Mouse (Mus musculus): ENCODE results near the gene Ap5z1.

The Ap5z1 gene

DNA sequence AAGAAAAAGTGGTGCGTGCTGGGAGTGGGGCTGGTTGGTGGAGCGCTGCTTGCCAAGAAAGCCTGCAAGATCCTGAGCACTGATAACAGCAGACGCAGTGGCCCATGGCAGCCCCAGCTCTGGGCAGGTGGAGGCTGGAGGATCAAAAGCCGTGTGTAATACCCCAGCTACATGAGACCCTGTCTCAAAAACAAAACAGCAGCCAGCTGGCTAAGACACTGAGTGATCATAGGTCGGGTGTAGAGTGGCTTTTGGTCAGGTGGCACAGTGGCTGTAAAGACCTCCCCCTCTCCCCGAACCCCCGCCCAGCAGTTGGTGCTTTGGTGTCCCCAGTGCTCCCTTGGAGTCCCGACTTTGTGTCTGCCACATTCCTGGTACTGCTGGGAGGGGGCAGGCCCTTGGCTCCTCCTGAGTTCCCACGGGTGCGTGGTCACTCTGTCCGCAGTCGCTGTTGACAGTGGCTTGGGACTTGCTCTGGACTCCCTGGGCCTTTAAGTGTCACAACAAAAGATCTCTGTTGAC is 23.8 kb upstream of the Ap5z1 start:
- CTCF ChIA-PET, result interaction anchor here (0.7 kb wide), 1 partner anchor 56 kb away, joined by 3 read pairs; no protein-coding TSS in a partner anchor

GRCm38 (mm10) chr5:142440451-142441147 is 23.1 kb upstream of the Ap5z1 start:
- CTCF ChIA-PET, result interaction anchor here (0.5 to 0.7 kb wide), 5 partner anchors 13 to 75 kb away, joined by 3 to 10 read pairs (median 5); no protein-coding TSS in a partner anchor

DNA sequence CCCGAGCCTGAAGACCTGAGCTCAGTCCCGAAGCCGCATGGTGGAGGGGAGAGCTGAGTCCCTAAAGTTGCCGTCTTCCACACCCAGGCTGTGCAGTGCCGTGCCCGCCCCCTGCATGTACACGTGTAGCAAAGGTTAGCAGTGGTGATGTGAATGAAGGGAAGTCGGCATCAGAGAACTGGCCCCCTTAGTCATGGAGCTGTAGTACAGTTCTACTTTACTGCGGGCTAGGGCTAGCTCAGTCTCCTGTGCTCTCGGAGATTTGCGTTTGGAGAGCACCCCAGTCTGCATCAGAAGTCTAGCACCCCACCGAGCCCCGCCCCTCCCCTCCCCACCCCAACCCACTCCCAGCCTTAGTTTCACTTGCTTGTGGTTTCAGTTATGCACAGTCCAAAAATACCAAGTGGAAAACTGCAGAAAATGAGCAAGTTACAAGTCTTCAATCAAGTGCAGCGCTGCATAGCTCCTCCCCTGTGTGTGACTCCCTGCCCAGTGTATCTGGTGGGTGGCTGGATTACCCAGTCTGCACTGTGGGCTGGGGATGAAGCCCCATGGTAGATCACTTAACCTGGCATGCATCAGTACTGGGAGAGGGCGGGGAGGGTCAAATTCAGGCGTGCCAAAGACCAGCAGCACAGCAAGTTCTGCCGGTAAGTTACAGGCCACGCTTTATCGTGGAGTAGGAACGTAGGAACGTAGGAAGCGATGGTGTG is 22.3 kb upstream of the Ap5z1 start:
- CTCF ChIA-PET, result interaction anchor here (0.6 to 0.7 kb wide), 2 partner anchors 13 to 34 kb away, joined by 3 to 5 read pairs; no protein-coding TSS in a partner anchor

GRCm38 (mm10) chr5:142442045-142442440 is 21.7 kb upstream of the Ap5z1 start:
- CTCF ChIA-PET, result no interaction called here

- CTCF ChIA-PET, result interaction anchor here (0.6 kb wide), 1 partner anchor 32 kb away, joined by 3 read pairs; no protein-coding TSS in a partner anchor
These were observed 20.2 kb upstream of the Ap5z1 start for GRCm38 (mm10) chr5:142443514-142443913.

DNA sequence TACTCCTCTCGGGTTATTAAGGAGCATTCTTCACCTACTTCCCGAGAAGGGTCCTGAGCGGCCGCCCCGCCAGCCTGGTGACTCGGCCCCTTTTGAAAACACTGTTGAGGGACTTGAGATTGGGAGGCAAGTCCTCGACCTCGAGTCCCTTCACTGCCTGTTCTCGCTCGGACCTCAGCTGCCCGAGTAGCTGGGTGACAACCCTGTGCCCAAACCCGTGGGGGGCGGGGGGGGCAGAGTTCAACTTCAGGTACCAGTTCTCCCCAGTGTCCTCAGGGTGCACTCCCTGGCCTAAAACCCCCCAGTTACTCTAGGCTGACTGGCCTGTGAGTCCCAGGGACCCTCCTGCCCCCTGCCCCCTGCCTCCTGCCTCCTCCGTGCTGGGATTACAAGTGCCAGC is 19.8 kb upstream of the Ap5z1 start:
- CTCF ChIA-PET, result interaction anchor here (0.6 kb wide), 1 partner anchor 33 kb away, joined by 3 read pairs; no protein-coding TSS in a partner anchor

DNA sequence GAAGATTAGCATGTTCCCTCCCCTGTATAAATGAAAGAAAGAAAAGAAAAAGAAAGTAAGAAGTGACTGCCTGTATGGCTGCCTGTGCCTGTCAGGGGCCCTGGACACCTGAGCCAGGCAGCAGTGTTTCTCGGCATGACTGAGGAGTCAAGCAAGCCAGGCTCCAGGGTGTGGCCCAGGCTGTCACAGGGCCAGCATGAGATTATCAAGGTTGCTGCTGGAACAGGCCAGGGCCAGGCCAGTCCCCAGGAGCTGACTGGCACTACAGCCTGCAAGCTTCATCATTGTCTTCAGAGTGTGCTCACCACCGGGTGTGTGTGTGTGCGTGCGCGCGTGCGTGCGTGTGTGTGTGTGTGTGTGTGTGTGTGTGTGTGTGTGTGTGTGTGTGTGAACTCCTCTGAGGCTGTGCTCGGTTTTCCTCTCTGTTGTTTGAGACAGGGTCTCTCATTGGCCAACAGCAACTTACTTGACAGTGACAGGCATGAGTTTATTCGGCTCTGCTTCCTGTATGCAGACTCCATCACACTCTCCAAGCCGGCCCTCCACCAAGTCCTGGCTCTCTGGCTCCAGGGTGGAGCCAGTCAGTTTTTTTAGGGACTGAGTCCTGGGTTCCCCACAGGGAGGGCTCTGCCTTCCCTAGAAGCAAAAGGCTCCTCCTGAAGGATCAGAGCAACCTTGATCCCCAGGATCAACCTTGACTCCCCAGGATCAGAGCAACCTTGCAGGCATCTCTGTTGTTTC is 18.8 kb upstream of the Ap5z1 start:
- CTCF ChIA-PET, result no interaction called here

- CTCF ChIA-PET, result interaction anchor here (0.7 kb wide), 1 partner anchor 117 kb away, joined by 3 read pairs; no protein-coding TSS in a partner anchor
These were observed 18.0 kb upstream of the Ap5z1 start for GRCm38 (mm10) chr5:142445709-142446108.

DNA sequence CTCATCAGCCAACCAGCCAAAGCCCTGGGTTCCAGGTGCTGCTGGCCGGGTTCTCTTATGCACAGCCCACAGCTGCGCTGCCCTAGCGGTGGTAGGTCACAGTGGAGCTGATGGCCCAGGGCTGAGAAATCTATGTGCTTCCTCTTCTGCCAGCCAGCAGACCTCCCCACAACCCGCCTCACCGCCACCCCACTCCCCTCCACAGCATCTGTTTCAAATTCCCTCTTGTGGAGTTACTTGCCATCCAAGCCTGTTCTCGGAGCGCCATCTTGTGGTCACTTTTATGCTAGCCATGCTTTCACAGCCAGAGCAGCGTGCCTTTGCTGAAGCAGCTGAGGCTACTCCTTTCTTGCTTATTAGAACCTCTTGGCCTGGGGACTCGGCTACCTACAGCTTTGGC is 15.7 kb upstream of the Ap5z1 start:
- CTCF ChIA-PET, result no interaction called here

- CTCF ChIA-PET, result interaction anchor here (0.7 kb wide), 1 partner anchor 1492 kb away, joined by 6 read pairs; no protein-coding TSS in a partner anchor
These were observed 15.1 kb upstream of the Ap5z1 start for GRCm38 (mm10) chr5:142448623-142449022.

DNA sequence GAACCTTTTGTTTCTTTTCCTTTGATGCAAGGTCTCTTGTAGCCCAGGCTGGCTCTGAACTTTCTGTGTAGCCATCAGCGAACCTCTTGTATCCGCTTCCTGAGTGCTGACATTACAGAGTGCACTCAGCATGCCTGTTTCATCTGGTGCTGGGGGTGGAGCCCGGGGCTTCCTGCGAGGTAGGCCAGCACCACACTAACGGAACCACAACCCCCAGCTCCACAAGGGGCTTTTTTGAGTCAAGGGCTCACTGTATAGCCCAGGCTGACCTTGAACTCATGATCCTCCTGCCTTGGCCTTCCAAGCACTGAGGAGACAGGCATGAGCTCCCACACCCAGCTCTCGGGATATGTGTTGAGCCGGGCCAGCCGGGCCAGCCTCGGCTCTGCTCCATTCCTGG is 12.9 kb upstream of the Ap5z1 start:
- CTCF ChIA-PET, result interaction anchor here (1.0 kb wide), 1 partner anchor 10 kb away, joined by 4 read pairs; no protein-coding TSS in a partner anchor

DNA sequence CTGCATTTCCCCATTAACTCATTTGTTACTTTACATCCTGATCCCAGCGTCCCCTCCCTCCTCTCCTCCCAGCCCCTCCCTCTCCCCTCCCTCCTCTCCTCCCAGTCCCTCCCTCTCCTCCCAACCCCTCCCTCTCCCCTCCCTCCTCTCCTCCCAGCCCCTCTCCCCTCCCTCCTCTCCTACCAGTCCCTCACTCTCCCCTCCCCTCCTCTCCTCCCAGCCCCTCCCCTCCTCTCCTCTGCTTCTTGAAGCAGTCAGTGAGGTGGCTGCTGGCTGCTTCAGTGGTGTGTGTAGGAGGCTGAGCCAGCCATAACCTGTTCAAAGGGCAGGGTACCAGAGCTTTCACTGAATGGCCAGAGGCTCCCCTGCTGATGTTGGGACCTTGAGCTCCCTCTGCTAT is 12.0 kb upstream of the Ap5z1 start:
- CTCF ChIA-PET, result no interaction called here

DNA sequence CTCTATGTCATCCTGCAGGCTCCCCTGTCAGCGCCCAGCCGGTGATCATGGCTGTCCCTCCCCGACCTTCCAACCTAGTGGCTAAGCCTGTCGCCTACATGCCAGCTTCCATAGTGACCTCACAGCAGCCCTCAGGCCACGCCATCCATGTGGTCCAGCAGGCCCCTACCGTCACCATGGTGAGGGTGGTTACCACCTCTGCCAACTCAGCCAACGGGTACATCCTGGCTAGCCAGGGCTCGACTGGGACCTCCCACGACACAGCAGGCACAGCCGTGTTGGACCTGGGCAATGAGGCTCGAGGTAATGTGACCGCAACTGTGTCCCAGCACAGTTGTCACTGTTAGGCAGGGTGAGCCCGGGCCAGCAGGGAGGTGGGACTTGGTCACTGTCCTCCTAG is 10.0 kb upstream of the Ap5z1 start:
- CTCF ChIA-PET, result interaction anchor here (0.6 kb wide), 1 partner anchor 13 kb away, joined by 3 read pairs; no protein-coding TSS in a partner anchor

GRCm38 (mm10) chr5:142456318-142456717 is 7.4 kb upstream of the Ap5z1 start:
- CTCF ChIA-PET, result no interaction called here

DNA sequence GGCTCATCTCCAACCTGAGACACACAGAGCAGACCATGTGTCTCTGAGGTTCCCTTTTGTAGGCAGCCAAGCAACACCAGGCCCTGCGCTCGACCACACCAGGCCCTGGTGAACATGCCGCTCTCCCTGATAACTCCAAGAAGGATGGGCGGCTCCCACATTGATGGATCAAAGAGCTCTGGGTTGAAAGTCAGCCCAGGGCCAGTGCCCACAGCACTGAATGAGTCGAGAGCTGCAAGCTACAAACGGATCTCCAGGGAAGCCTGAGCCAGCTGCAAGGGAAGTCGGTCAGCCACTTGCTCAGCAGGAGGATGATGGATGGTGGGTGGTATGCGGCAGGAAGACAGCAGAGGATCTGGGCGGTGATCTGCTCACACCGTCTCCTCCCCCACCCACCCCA is 6.4 kb upstream of the Ap5z1 start:
- CTCF ChIA-PET, result no interaction called here

DNA sequence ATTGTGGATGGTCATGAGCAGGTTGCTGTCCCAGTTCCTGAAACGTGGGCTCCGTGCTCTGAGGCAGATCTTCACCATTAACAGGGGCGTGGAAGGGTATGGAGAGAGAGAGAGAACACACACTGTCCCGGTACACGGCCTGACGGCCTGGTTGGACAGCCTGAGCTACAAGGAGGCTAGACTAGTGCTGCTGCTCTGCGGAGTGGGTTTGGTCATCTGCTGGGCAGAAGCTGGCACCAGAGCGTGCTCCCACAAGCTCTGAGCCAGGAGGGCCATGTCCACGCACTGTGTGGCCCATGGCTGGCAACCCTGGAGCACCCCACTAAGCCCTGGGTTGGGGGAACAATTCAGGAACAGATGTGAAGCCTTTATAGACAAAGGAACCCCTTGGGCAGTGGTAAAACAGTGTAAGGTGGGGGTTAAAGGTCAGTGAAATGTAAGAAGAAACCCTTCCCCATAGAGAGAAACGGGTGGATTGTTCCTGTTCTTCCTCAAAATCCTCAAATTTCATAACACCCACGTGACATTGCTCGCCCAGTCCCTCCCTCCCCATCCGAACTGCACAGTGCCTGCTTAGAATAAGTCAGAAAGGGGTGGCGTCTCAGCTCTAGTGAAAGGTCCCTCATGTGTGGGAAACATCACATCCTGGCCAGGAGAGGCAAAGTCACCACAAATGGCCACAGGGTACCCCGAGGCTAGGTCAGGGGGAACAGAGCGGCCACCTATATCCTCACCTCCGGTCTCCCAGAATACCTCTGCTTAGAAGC is 4.8 kb upstream of the Ap5z1 start:
- CTCF ChIA-PET, result interaction anchor here (0.6 kb wide), 1 partner anchor 109 kb away, joined by 4 read pairs; no protein-coding TSS in a partner anchor

DNA sequence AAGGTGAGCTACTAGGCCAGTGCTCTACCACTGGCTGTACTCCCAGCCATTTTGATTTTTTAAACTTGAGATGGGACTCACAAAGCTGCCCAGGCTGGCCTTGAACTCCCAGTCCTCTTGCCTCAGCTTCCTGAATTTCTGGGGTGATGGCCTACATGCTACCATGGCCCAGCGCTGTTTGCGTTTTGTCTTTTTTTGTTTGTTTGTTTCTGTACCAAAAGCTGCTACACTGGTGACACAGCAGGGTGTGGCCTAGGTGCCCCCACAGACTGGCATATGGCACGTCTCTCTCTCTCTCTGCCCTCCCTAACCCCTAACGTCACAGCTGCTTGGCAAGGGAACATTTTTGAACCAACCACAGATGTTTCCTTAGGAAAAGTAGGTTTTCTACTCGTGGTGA is 3.9 kb upstream of the Ap5z1 start:
- CTCF ChIA-PET, result no interaction called here

DNA sequence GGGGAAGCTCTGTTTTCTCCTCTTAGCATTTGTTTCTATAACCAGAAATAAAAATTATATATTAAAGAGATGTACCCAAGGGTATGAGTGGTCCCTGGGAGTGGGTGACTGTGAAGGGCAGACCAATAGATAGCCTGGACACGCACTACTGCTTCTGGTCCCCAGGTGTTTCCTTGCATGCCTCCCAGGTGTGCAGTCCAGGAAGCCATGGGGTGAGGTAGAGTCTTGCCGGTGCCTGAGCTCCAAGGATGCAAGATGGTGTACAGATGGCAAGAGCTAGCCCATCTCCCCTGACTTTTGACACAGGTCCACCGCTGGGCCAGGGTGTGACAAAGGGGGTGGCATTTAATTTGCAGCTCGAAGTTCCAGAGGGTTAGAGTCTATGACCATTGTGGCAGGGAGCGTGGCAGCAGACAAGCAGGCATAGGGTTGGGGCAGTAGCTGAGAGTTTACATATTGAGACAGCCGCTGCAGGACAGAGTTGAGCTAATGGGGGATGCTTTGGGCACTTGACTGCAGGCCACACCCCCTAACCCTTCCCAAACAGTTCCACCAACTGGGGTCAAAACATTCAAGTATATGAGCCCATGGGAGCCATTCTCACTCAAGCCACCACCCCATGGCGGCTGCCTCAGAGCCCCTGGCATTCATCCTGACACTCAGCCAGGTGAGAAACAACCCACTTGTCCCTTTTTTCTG is 1.7 kb upstream of the Ap5z1 start:
- CTCF ChIA-PET, result interaction anchor here (0.6 to 1.3 kb wide), 2 partner anchors 11 to 103 kb away, joined by 3 to 4 read pairs; no protein-coding TSS in a partner anchor

- CTCF ChIA-PET, result no interaction called here
These were observed 1.1 kb upstream of the Ap5z1 start for GRCm38 (mm10) chr5:142462641-142462948.

DNA sequence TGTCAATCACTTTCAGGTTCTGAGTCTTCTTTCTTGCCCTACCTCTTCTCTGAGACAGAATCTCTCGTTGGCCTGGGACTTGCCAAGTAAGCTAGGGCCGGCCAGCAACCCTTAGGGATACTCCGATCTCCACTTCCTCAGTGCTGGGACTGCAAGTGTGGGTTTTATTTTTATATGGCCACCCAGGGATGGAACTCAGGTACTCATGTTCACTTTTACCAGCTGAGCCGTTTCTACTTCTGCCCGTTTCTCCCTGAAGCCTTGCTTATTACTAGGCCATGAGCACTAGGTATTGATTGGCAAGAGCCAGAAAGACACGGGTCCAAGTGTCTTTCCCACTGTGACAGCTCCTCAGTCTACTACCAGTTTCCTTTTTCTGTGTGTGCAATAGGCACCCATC is 733 bp upstream of the Ap5z1 start:
- CTCF ChIA-PET, result no interaction called here

- CTCF ChIA-PET, result no interaction called here
These were observed 4.6 kb downstream of the Ap5z1 start for GRCm38 (mm10) chr5:142468375-142468774.

All from spleen, embryonic (tissue).